Mouse (Mus musculus) fibroblast of lung, adult 2 months (primary cell): ENCODE measurements at regions not wholly inside any gene's neighbourhood (a gene's known extent, or its start where the extent isn't known, plus 50 kb on each side); places are given as distances from the start of the nearest gene placed in this dataset.

Source experiments
- DNase-seq: peaks from one replicate; pipeline ENCODE4 v3.0.0-alpha.2; 2011; ENCODE audit warnings: low read depth

GRCm38 (mm10) chr8:93591608-93592301, 56.1 kb upstream of the Ces5a start:
- DNase-seq = peak; percentile 43

- DNase-seq = no peak
These were observed 56.6 kb upstream of the Ces5a start for GRCm38 (mm10) chr8:93592302-93592651.

- DNase-seq = no peak
These were observed 63.0 kb upstream of the Ces5a start for GRCm38 (mm10) chr8:93598613-93599121.

GRCm38 (mm10) chr8:93599306-93599705, 63.7 kb upstream of the Ces5a start:
- no peak for DNase-seq

GRCm38 (mm10) chr8:93599776-93600175, 64.1 kb upstream of the Ces5a start:
- DNase-seq = peak; percentile 26

- no peak for DNase-seq
These were observed 91.3 kb upstream of the Ces5a start for GRCm38 (mm10) chr8:93626807-93627526.

GRCm38 (mm10) chr8:93627626-93628025, 92.0 kb upstream of the Ces5a start:
- DNase-seq = no peak

- no peak for DNase-seq
These were observed 97.3 kb upstream of the Ces5a start for GRCm38 (mm10) chr8:93632896-93633295.

- DNase-seq = no peak
These were observed 107.1 kb upstream of the Ces5a start for GRCm38 (mm10) chr8:93642770-93643169.

- no peak for DNase-seq
These were observed 108.0 kb upstream of the Ces5a start for GRCm38 (mm10) chr8:93643471-93644215.

- no peak for DNase-seq
These were observed 117.8 kb upstream of the Ces5a start for GRCm38 (mm10) chr8:93653421-93653820.

- DNase-seq = no peak
These were observed 118.5 kb upstream of the Ces5a start for GRCm38 (mm10) chr8:93653913-93654705.

GRCm38 (mm10) chr8:93655752-93656151, 120.1 kb upstream of the Ces5a start:
- no peak for DNase-seq

GRCm38 (mm10) chr8:93661739-93662138, 126.1 kb upstream of the Ces5a start:
- DNase-seq = peak; percentile 36

GRCm38 (mm10) chr8:93662219-93662618, 126.6 kb upstream of the Ces5a start:
- DNase-seq = no peak

GRCm38 (mm10) chr8:93663851-93664250, 128.2 kb upstream of the Ces5a start:
- no peak for DNase-seq

GRCm38 (mm10) chr8:93668306-93668705, 132.7 kb upstream of the Ces5a start:
- no peak for DNase-seq

GRCm38 (mm10) chr8:93674721-93675120, 135.0 kb upstream of the Gnao1 start:
- no peak for DNase-seq

GRCm38 (mm10) chr8:93683773-93684391, 125.9 kb upstream of the Gnao1 start:
- no peak for DNase-seq

- peak; percentile 36 for DNase-seq
These were observed 125.4 kb upstream of the Gnao1 start for GRCm38 (mm10) chr8:93684392-93684791.

GRCm38 (mm10) chr8:93688845-93689244, 120.9 kb upstream of the Gnao1 start:
- no peak for DNase-seq
